In the genomic region with DNA sequence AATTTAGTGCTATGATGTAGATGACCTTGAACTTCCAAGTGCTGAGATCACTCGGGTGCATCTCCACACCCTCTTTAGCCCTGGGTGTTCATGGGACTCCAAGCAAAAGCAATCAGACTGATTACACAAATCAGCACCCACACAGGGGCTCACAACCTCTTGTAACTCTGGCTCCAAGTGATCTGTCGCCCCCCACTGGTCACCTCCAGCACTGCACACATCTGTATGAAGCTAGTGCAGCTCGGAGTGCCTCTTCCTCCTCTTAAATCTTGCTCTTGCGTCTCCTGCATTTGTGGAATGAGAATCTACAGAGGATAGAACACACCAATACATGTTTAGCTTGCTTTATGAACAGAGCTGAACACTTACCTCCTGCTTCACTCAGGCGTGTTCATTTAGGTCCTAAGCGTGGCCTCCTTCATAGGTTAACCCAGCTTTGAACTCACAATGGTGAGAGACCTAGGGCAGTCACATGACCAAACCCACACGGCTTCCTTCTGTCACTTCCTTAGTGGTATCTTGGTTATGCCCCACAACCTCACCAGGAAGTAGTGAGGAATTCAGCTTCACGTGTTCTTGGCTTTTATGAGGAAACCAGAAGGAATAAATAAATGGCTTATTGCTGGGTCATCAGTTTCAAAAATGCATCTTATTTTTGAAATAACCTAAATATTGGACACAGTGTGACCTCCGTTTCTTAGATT, we compare ENCODE assay signal across 13 mouse cellular contexts. TPM values are rescaled to one million over a fixed set of nuclear protein-coding genes. Genes with fewer than 3 reads are reported as not detected.
DNase-seq lines count a peak whose midpoint lies in the region; TF ChIP-seq lines count a peak whose summit lies in the region.
"Had no signal": no experiment of that assay in that cellular context is flagged by ENCODE, and none has a peak within 500 bp of the region (broad histone marks: within the 10 kb centered on the region; RNA-seq: fewer than 3 reads in every experiment).

No protein-coding gene starts in this region.

- H3K4me1 ChIP-seq in E14TG2a.4 (replicated peaks; ENCODE audit: low read depth, low read length), result no peaks in the 10 kb centered on the region; the same call in 1 of the 2 replicates

- H3K27ac ChIP-seq in layer of hippocampus, adult 2 months, result no peak overlapping the region
- H3K27ac ChIP-seq: hindbrain, embryonic 13.5 days; liver, embryonic 15.5 days had no signal

- H3K9me3 ChIP-seq in E14TG2a.4 (ENCODE audit: low read length), result peaks cover 21% of the 10 kb centered on the region

- TF ChIP-seq CTCF in layer of hippocampus, adult 2 months (conservative IDR thresholded peaks at IDR 0.05), result peak; percentile 49
- peak; percentile 63 for TF ChIP-seq CTCF in E14TG2a.4 (conservative IDR thresholded peaks at IDR 0.05; ENCODE audit: low read length)

- H3K4me3 ChIP-seq in layer of hippocampus, adult 2 months, result no peak overlapping the region
- H3K4me3 ChIP-seq in E14TG2a.4 (replicated peaks; ENCODE audit: low read length), result no peak overlapping the region
- H3K4me3 ChIP-seq: hindbrain, embryonic 13.5 days; liver, embryonic 15.5 days had no signal

- H3K36me3 ChIP-seq in E14TG2a.4 (ENCODE audit: insufficient read depth, low read length), result no peaks in the 10 kb centered on the region
- H3K36me3 ChIP-seq: hindbrain, embryonic 13.5 days; liver, embryonic 15.5 days had no signal

- DNase-seq in layer of hippocampus, adult 2 months (ENCODE audit: low spot score in 2 of 2), result no peak
- DNase-seq in layer of hippocampus, adult 9-10 months (ENCODE audit: low spot score), result no peak
- DNase-seq in T-cell, adult 2 months (ENCODE audit: low spot score), result peak; percentile 17
- DNase-seq in natural killer cell, adult 2 months (ENCODE audit: low spot score in 2 of 2), result peak; percentile 5
- no peak for DNase-seq in cerebellum, postnatal 10 days
- DNase-seq in ovary, postnatal 14 days (ENCODE audit: low spot score), result no peak
- no peak for DNase-seq in urinary bladder, adult 2 months (ENCODE audit: low spot score)
- DNase-seq: gastrocnemius, postnatal 10 days; layer of hippocampus, adult 9-11 months had no signal

- H3K27me3 ChIP-seq in E14TG2a.4 (ENCODE audit: insufficient read depth, low read length), result 0 out of 2 replicates have a peak, but pooled peaks cover 2% of the 10 kb centered on the region
- H3K27me3 ChIP-seq: hindbrain, embryonic 13.5 days; liver, embryonic 15.5 days had no signal

RNA-seq across cellular contexts. Expression of a gene that starts 2.9 kb away (rescaled TPM):
- not detected for total RNA-seq in layer of hippocampus, adult 2 months (2021)
- 0.01 TPM in 1 of 2 replicates, not detected in the other for polyA plus RNA-seq in urinary bladder, adult 2 months (2012; rRNA removed)
- total RNA-seq: gastrocnemius, postnatal 10 days; monocyte, adult 5-6 weeks had no signal
- polyA plus RNA-seq: hindbrain, embryonic 13.5 days had no signal

Comparison
In these comparisons a context has a peak if more than half of its experiments do, and no peak if none do; other contexts are left out.
1. DNase-seq: peak in T-cell, adult 2 months (single experiment) and natural killer cell, adult 2 months (2 of 2); none in layer of hippocampus, adult 2 months (0 of 2), layer of hippocampus, adult 9-10 months (single experiment), cerebellum, postnatal 10 days (0 of 2), ovary, postnatal 14 days (single experiment) and urinary bladder, adult 2 months (single experiment).